Mouse (Mus musculus): ENCODE results near the gene Slx4.

DNA sequence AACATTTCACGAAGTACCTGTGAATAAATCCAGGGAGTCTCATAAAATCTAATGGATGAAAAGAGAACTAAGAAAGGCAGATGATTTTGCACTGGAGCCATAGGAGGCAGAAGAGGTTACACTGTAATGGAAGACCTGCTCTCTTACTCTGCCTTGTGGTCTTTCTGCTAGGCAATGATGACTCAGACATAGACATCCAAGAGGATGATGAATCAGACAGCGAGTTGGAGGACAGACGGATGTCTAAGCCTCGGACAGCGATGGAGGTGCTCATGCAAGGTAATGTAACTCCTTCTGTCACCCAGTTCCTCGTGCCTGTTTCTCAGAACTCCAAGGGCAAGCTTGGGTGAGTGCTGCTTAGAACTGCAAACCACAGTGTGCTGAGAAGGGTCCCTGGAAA, 70.0 kb downstream of the Slx4 start:
- TF ChIP-seq POLR2A (IDR thresholded peaks at IDR 0.05; ENCODE audit: low read depth, low read length) (no peak), CTCF (conservative IDR thresholded peaks at IDR 0.05; ENCODE audit: insufficient read depth, insufficient read length, low read depth, low read length) (no peak)

Measured in kidney, adult 2 months (tissue).